Mouse (Mus musculus) hindbrain, embryonic 14.5 days (tissue): ENCODE results near the gene Ddx47. TPM values are rescaled to one million over a fixed set of nuclear protein-coding genes. Genes with fewer than 3 reads are reported as not detected.

Experiments
- ATAC-seq: fragments of 200-750 bp; cut with Nextera tagmentation; 2 replicates; pipeline ENCODE4 v1.8.0; 2017; ENCODE audit warnings: moderate number of reproducible peaks, mild to moderate bottlenecking, moderate TSS enrichment, moderate library complexity; ENCODE audit not compliant: low FRiP score
- DNase-seq: peaks from one replicate; pipeline ENCODE4 v3.0.0-alpha.2; 2015; ENCODE audit warnings: low spot score
- H3K27ac ChIP-seq: fragments of 300-500 bp; sonication (generic); 2 replicates; pipeline ENCODE4 v1.5.1; 2014; ENCODE audit warnings: mild to moderate bottlenecking, moderate library complexity
- H3K27me3 ChIP-seq: fragments of 300-500 bp; sonication (generic); 2 replicates; pipeline ENCODE4 v1.6.1; 2014; ENCODE audit warnings: mild to moderate bottlenecking, low read length, mixed read lengths; ENCODE audit not compliant: control insufficient read depth, insufficient read depth
- H3K36me3 ChIP-seq: fragments of 300-500 bp; sonication (generic); replicated peaks from 2 replicates; pipeline ENCODE4 v1.6.1; 2014; ENCODE audit not compliant: control insufficient read depth, insufficient read depth
- H3K4me1 ChIP-seq: fragments of 300-500 bp; sonication (generic); replicated peaks from 2 replicates; pipeline ENCODE4 v1.6.1; 2014; ENCODE audit warnings: antibody characterized with exemption, low read length, mixed read lengths; ENCODE audit not compliant: control insufficient read depth, insufficient read depth
- H3K4me2 ChIP-seq: fragments of 300-500 bp; sonication (generic); replicated peaks from 2 replicates; pipeline ENCODE4 v1.6.1; 2014; ENCODE audit warnings: mild to moderate bottlenecking, moderate library complexity
- H3K4me3 ChIP-seq: fragments of 300-500 bp; sonication (generic); replicated peaks from 2 replicates; pipeline ENCODE4 v1.5.1; 2014; ENCODE audit warnings: mild to moderate bottlenecking, low read length
- H3K9ac ChIP-seq: fragments of 300-500 bp; sonication (generic); 2 replicates; pipeline ENCODE4 v1.6.1; 2014
- H3K9me3 ChIP-seq: fragments of 300-500 bp; sonication (generic); 2 replicates; pipeline ENCODE4 v1.6.1; 2016; ENCODE audit warnings: low read length; ENCODE audit not compliant: control insufficient read depth
- WGBS: fragments of 180-500 bp; shearing (Covaris S2); extraction: QIAGEN DNeasy Blood & Tissue Kit; methylation state at CpG from one replicate; pipeline ENCODE4 v1.1.7; 2014; 5-methylcytosine and 5-hydroxymethylcytosine counted together
- polyA plus RNA-seq: library from polyadenylated mRNA; unstranded; fragments of >200 nt; fragmentation: Nextera tagmentation; extraction: Ambion mirVana; gene quantifications from 2 replicates; pipeline ENCODE4 v1.2.1, GENCODE M21; 2014

The Ddx47 gene
- polyA plus RNA-seq, 1 experiment from 2014 or later = 70.4 TPM

DNA sequence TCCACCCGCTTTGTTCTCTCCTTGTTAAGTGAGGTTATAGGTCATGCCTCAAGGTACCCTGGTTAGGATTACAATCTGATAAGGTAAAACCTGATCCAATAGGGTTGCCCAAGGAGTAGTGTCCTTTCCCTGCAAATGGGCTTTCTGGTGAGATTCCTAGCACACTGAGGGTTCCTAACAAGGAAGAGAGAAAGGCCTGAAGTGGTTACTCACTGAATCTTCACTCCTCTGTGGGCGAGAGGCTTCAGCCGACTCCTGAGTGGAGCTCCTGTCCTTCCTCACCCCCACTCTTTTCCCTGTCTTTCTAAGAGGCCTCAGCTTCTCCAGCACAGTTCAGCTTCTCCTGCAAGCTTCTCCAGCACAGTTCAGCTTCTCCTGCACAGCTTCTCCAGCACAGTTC is 12.6 kb upstream of the Ddx47 start:
- H3K4me1 ChIP-seq = no peaks in the 10 kb centered on the region
- WGBS = 89% methylated on average over 3 of the region's 3 CpGs
- no peaks in the 10 kb centered on the region for H3K36me3 ChIP-seq
- H3K27ac ChIP-seq = no peak overlapping the region
- DNase-seq (no peak), ATAC-seq (no peak)
- H3K9ac ChIP-seq = no peak overlapping the region
- no peaks in the 10 kb centered on the region for H3K27me3 ChIP-seq
- H3K9me3 ChIP-seq = no peaks in the 10 kb centered on the region
- H3K4me3 ChIP-seq = no peak overlapping the region
- no peak overlapping the region for H3K4me2 ChIP-seq

DNA sequence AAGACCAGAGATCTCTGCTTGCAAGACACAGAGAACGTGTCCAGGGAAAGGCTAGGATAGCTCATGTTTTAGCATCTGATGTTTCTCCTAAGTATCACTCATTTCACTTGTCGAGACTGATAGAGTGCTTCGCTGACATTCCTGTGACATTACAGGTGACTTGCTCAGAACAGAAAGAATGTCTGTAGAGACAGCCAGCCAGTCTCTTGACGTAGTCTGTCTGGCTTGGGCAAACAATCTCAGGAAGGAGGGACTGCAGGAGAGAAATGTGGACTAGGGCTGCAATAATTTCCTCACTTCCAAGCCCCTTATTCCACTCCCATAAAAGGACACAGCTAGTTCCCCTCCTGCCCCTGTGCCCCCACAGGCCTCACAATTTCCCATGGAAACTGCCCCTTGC is 11.1 kb upstream of the Ddx47 start:
- ATAC-seq (no peak), DNase-seq (no peak)
- no peak overlapping the region for H3K9ac ChIP-seq
- no peak overlapping the region for H3K4me2 ChIP-seq
- no peak overlapping the region for H3K4me3 ChIP-seq
- no peaks in the 10 kb centered on the region for H3K36me3 ChIP-seq
- no peak overlapping the region for H3K27ac ChIP-seq
- H3K4me1 ChIP-seq = no peaks in the 10 kb centered on the region
- H3K27me3 ChIP-seq = no peaks in the 10 kb centered on the region
- H3K9me3 ChIP-seq = no peaks in the 10 kb centered on the region
- 78% methylated on average over 4 of the region's 4 CpGs for WGBS

DNA sequence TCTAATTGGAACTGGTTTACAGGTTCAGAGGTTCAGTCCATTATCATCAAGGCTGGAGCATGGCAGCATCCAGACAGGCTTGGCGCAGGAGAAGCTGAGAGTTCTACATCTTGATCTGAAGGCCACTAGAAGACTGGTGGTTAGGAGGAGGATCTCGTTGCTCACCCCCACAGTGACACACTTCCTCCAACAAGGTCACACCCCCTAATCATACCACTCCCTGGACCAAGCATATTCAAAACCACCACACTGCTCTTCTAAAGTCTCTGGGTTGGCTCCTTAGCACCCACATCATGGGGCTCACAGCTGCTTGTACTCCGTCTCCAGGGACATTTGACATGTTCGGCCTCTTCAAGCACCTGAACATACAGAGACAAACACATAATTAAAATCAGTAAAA is 9.4 kb upstream of the Ddx47 start:
- Histone ChIP-seq H3K4me1 (no peaks in the 10 kb centered on the region), H3K4me3 (no peak overlapping the region), H3K27me3 (no peaks in the 10 kb centered on the region), H3K9ac (no peak overlapping the region), H3K36me3 (no peaks in the 10 kb centered on the region), H3K4me2 (no peak overlapping the region), H3K9me3 (no peaks in the 10 kb centered on the region), H3K27ac (no peak overlapping the region)
- ATAC-seq = no peak
- WGBS = 84% methylated on average over 4 of the region's 4 CpGs
- DNase-seq = no peak

DNA sequence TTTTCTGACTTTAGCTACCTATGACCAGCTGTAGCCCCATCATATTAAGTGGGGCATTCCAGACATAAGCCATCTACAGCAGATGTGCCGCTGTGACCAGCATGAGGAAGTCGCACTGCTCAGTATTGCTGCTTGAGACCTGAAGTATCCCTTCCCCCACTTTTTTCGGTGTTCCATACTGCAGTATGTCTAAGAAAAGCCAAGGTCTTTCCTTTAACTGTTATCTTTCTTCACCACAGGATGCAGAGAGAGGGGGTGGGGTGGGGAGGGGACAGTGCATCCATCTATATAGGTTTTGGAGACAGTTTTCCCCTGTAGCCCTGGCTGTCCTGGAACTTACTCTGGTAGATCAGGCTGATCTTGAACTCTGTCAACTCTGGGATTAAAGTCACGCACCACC is 5.0 kb upstream of the Ddx47 start:
- no peak for ATAC-seq
- Histone ChIP-seq H3K9me3 (no peaks in the 10 kb centered on the region), H3K27ac (no peak overlapping the region), H3K9ac (no peak overlapping the region), H3K36me3 (no peaks in the 10 kb centered on the region), H3K4me1 (no peaks in the 10 kb centered on the region), H3K4me2 (no peak overlapping the region), H3K4me3 (no peak overlapping the region), H3K27me3 (no peaks in the 10 kb centered on the region)
- no peak for DNase-seq
- WGBS = 96% methylated on average over 4 of the region's 4 CpGs

DNA sequence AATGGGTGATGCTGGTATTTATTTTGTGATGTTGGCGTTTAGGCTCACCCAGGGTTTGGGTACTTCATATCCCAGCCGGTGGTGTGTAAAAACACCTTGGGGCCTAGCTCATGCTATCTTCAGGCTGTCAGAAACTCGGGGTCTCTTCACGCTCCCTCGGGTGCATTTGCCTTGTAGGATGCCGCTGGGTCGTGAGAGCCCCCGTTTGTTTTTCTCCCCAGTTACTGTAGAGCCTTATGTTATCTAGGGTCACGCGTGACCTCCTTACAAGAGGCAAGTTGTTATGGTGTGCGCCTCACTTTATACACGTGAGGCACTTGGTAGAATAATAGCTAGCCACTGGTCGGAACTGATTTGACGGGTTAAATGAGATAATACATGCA is 313 bp downstream of the Ddx47 start:
- Histone ChIP-seq H3K36me3 (peaks cover 36% of the 10 kb centered on the region), H3K27ac (peak overlapping the region; percentile 40; the same call in 1 of the 2 replicates), H3K9ac (peak overlapping the region; percentile 84), H3K27me3 (no peaks in the 10 kb centered on the region), H3K9me3 (no peaks in the 10 kb centered on the region), H3K4me2 (peak overlapping the region; percentile 90), H3K4me1 (peaks cover 8% of the 10 kb centered on the region), H3K4me3 (peak overlapping the region; percentile 80)
- no peak for DNase-seq
- peak; percentile 61 for ATAC-seq
- 1% methylated on average over 14 of the region's 14 CpGs for WGBS

DNA sequence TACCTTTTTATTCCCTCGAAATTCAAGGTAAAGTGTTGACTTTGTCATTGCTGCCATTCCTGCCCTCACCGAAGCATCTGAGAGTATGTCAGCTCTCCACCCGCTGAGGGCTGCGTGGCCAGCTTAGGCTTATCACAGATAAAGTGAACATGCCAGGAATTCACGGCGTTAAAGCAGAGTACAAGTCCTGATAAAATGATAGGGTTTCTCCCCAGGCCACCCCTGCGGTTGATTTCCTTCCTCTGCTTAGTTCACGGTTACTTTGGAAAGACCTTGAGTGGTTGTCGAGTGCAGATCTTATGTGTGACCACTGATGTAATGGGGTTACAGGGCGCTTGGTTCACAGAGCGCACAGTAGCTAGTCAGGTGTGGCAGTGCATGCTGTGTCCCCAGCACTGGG is 5.8 kb downstream of the Ddx47 start:
- H3K4me3 ChIP-seq = no peak overlapping the region
- peaks cover 4% of the 10 kb centered on the region for H3K4me1 ChIP-seq
- no peak overlapping the region for H3K9ac ChIP-seq
- peaks cover 90% of the 10 kb centered on the region for H3K36me3 ChIP-seq
- no peaks in the 10 kb centered on the region for H3K9me3 ChIP-seq
- H3K27me3 ChIP-seq = no peaks in the 10 kb centered on the region
- no peak overlapping the region for H3K27ac ChIP-seq
- 95% methylated on average over 11 of the region's 11 CpGs for WGBS
- no peak for ATAC-seq
- no peak for DNase-seq
- H3K4me2 ChIP-seq = no peak overlapping the region

DNA sequence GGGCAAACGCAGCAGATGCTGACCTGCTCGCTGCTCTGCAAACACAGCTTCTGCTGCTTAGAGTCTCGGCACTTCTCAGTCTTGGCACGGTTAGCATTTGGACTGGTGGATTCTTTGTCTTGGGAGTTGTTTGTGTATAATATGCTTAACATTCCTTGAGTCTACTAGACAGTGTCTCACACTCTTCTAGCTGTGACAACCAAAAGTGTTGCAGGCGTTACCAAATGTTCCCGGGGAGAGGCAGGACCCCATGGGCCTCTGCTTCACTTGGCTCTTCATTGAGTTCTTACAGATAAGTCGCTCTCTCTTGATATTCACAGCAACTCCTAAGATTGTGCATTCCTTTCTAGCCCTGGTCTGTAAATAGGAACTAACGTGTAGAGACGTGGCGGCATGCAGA is 8.2 kb downstream of the Ddx47 start:
- Histone ChIP-seq H3K36me3 (peaks cover 99% of the 10 kb centered on the region), H3K27ac (no peak overlapping the region), H3K4me1 (no peaks in the 10 kb centered on the region), H3K9ac (no peak overlapping the region), H3K4me2 (no peak overlapping the region), H3K4me3 (no peak overlapping the region), H3K9me3 (no peaks in the 10 kb centered on the region), H3K27me3 (no peaks in the 10 kb centered on the region)
- 92% methylated on average over 10 of the region's 10 CpGs for WGBS
- ATAC-seq (no peak), DNase-seq (no peak)

DNA sequence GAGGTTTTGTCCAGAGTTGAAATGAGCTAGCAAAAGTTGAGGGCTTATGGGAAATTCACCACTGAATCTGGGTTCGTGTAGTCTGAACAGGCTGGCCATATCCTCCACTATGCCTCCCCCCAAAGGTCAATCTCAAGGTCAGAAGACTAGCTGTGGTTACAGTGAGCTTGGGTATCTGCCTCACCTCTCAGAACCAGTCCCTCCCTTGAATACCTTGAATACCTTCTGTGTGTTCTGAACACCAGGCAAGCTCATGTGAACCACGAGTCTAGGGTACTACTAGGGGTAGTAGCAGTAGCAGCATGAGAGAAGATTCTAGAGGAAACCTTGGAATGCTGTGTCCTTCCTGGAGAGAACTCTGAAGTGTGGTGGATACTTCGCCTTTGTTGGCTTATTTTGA is 10.2 kb downstream of the Ddx47 start:
- Histone ChIP-seq H3K4me3 (no peak overlapping the region), H3K36me3 (peaks cover 84% of the 10 kb centered on the region), H3K4me2 (no peak overlapping the region), H3K27ac (no peak overlapping the region), H3K9me3 (no peaks in the 10 kb centered on the region), H3K4me1 (no peaks in the 10 kb centered on the region), H3K27me3 (no peaks in the 10 kb centered on the region), H3K9ac (no peak overlapping the region)
- ATAC-seq (no peak), DNase-seq (no peak)
- 94% methylated on average over 3 of the region's 3 CpGs for WGBS

DNA sequence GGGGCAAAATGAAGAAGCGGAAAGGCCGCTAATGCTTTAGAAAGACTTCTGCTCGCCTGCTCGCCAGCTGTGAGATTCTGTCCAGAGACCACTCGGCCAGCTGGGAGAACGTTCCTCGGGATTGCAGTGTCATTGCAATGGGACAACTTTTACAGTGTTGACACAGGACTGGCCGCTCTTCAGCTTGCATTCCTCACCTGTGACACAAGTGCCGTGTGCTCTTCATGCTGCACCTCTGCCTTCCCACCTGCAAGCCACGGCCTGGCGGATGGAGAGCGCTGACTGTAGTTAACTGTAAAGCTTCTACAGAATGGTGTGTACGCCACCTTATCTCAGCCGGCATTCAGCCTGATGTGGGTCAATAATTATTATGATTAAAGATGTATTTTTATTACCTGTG is 12.0 kb downstream of the Ddx47 start:
- Histone ChIP-seq H3K9ac (no peak overlapping the region), H3K27ac (no peak overlapping the region), H3K27me3 (no peaks in the 10 kb centered on the region), H3K4me3 (no peak overlapping the region), H3K36me3 (peaks cover 67% of the 10 kb centered on the region), H3K9me3 (no peaks in the 10 kb centered on the region), H3K4me2 (no peak overlapping the region), H3K4me1 (no peaks in the 10 kb centered on the region)
- DNase-seq (no peak), ATAC-seq (no peak)
- 93% methylated on average over 14 of the region's 14 CpGs for WGBS

DNA sequence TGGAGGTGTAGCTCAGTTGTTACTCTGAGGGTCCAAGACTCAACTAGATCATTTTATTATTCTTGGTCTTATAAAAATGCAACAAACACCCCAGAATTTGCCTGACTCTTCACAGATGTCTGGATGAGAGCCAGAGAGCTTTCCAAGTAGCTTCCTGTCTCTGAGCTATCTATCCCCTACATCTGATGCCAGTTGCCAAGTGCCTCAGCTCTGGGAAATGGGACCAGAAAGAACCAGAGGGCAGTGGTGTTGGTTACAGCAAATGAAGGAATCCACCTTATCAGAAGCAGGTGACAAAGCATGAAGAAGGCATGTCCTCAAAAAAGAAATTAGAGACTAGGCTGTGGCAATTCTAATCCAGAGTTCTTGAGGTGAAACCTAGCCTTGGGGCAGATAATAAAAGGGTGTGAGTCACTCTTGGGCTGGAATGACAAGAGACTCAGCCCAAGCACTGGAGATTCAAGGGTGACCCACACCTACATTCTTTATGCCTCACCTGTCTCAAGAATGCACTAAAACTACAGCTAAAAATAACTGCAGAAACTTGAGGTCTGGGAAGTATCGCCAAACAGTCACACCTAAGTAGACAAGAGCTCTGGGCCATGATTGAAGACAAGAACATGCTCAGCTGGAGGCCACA is 13.5 kb downstream of the Ddx47 start:
- H3K27ac ChIP-seq = no peak overlapping the region
- WGBS = 100% methylated on average over 1 of the region's 1 CpGs
- no peaks in the 10 kb centered on the region for H3K27me3 ChIP-seq
- peaks cover 52% of the 10 kb centered on the region for H3K36me3 ChIP-seq
- H3K4me1 ChIP-seq = no peaks in the 10 kb centered on the region
- H3K4me2 ChIP-seq = no peak overlapping the region
- H3K4me3 ChIP-seq = no peak overlapping the region
- DNase-seq = no peak
- H3K9me3 ChIP-seq = no peaks in the 10 kb centered on the region
- H3K9ac ChIP-seq = no peak overlapping the region
- no peak for ATAC-seq
